Mouse (Mus musculus) limb, embryonic 10.5 days (tissue): ENCODE data around the gene Kcnj14. TPM values are rescaled to one million over a fixed set of nuclear protein-coding genes. Genes with fewer than 3 reads are reported as not detected.

Experiments used
- DNase-seq: peaks from one replicate; pipeline ENCODE4 v3.0.0-alpha.2; 2017; ENCODE audit warnings: low spot score
- H3K27ac ChIP-seq: fragments of 300-500 bp; sonication (generic); 2 replicates; pipeline ENCODE4 v1.5.1; 2016; ENCODE audit warnings: mild to moderate bottlenecking
- H3K27me3 ChIP-seq: fragments of 300-500 bp; sonication (generic); 2 replicates; pipeline ENCODE4 v1.6.1; 2016; ENCODE audit warnings: low read depth, mild to moderate bottlenecking; ENCODE audit not compliant: poor library complexity, severe bottlenecking
- H3K36me3 ChIP-seq: fragments of 300-500 bp; sonication (generic); 2 replicates; pipeline ENCODE4 v1.6.1; 2016; ENCODE audit warnings: mild to moderate bottlenecking, moderate library complexity
- H3K4me1 ChIP-seq: fragments of 300-500 bp; sonication (generic); 2 replicates; pipeline ENCODE4 v1.6.1; 2016
- H3K4me3 ChIP-seq: fragments of 300-500 bp; sonication (generic); 2 replicates; pipeline ENCODE4 v1.5.1; 2016; ENCODE audit warnings: mild to moderate bottlenecking, moderate library complexity
- H3K9me3 ChIP-seq: fragments of 300-500 bp; sonication (generic); replicated peaks from 2 replicates; pipeline ENCODE4 v1.6.1; 2016; ENCODE audit warnings: mild to moderate bottlenecking
- WGBS: fragments of 180-500 bp; shearing (Covaris S2); methylation state at CpG from one replicate; pipeline ENCODE4 v1.1.7; 2016; 5-methylcytosine and 5-hydroxymethylcytosine counted together
- polyA plus RNA-seq: library from polyadenylated mRNA; unstranded; fragments of >200 nt; fragmentation: Nextera tagmentation; extraction: Ambion mirVana; gene quantifications from 2 replicates; pipeline ENCODE4 v1.2.1, GENCODE M21; 2016

Gene Kcnj14
- polyA plus RNA-seq, 1 experiment from 2014 or later, result 1.4 TPM

- Histone ChIP-seq H3K9me3 (no peaks in the 10 kb centered on the region), H3K27ac (peak overlapping the region; percentile 27), H3K36me3 (no peaks in the 10 kb centered on the region), H3K4me3 (peak overlapping the region; percentile 51), H3K4me1 (peaks cover 18% of the 10 kb centered on the region), H3K27me3 (peaks cover 75% of the 10 kb centered on the region)
- 2% methylated on average over 30 of the region's 30 CpGs for WGBS
- peak; percentile 61 for DNase-seq
Observed at GRCm38 (mm10) chr7:45856950-45857901, 32.6 kb upstream of the Kcnj14 start.

GRCm38 (mm10) chr7:45853089-45853488 is 28.5 kb upstream of the Kcnj14 start:
- Histone ChIP-seq H3K27ac (no peak overlapping the region), H3K4me3 (no peak overlapping the region), H3K36me3 (no peaks in the 10 kb centered on the region), H3K4me1 (peaks cover 22% of the 10 kb centered on the region), H3K9me3 (no peaks in the 10 kb centered on the region), H3K27me3 (peaks cover 55% of the 10 kb centered on the region)
- 85% methylated on average over 12 of the region's 12 CpGs for WGBS
- no peak for DNase-seq

- 74% methylated on average over 3 of the region's 3 CpGs for WGBS
- H3K36me3 ChIP-seq, result no peaks in the 10 kb centered on the region
- no peak for DNase-seq
- peaks cover 40% of the 10 kb centered on the region; the same call in 1 of the 2 replicates for H3K27me3 ChIP-seq
- no peak overlapping the region for H3K27ac ChIP-seq
- H3K4me3 ChIP-seq, result no peak overlapping the region
- peaks cover 4% of the 10 kb centered on the region; the same call in 1 of the 2 replicates for H3K4me1 ChIP-seq
- no peaks in the 10 kb centered on the region for H3K9me3 ChIP-seq
Observed at GRCm38 (mm10) chr7:45850661-45851060, 26.1 kb upstream of the Kcnj14 start.

- Histone ChIP-seq H3K27me3 (peaks cover 40% of the 10 kb centered on the region; the same call in 1 of the 2 replicates), H3K4me3 (no peak overlapping the region), H3K27ac (0 out of 2 replicates have a peak overlapping the region, but pooled peaks have one; percentile 40), H3K9me3 (no peaks in the 10 kb centered on the region), H3K4me1 (peaks cover 4% of the 10 kb centered on the region; the same call in 1 of the 2 replicates), H3K36me3 (no peaks in the 10 kb centered on the region)
- no peak for DNase-seq
- 15% methylated on average over 6 of the region's 6 CpGs for WGBS
Observed at GRCm38 (mm10) chr7:45848447-45849027, 24.0 kb upstream of the Kcnj14 start.

GRCm38 (mm10) chr7:45842950-45843744 is 18.6 kb upstream of the Kcnj14 start:
- no peak for DNase-seq
- Histone ChIP-seq H3K9me3 (no peaks in the 10 kb centered on the region), H3K36me3 (no peaks in the 10 kb centered on the region), H3K27ac (no peak overlapping the region), H3K4me3 (no peak overlapping the region), H3K27me3 (peaks cover 46% of the 10 kb centered on the region; the same call in 1 of the 2 replicates), H3K4me1 (no peaks in the 10 kb centered on the region)
- WGBS, result 90% methylated on average over 10 of the region's 10 CpGs

- peak; percentile 51 for DNase-seq
- H3K4me1 ChIP-seq, result peaks cover 36% of the 10 kb centered on the region
- peaks cover 7% of the 10 kb centered on the region for H3K36me3 ChIP-seq
- no peaks in the 10 kb centered on the region for H3K9me3 ChIP-seq
- peak overlapping the region; percentile 71 for H3K27ac ChIP-seq
- H3K4me3 ChIP-seq, result peak overlapping the region; percentile 49
- WGBS, result 2% methylated on average over 31 of the region's 31 CpGs
- peaks cover 70% of the 10 kb centered on the region for H3K27me3 ChIP-seq
Observed at GRCm38 (mm10) chr7:45833924-45834323, 9.3 kb upstream of the Kcnj14 start.

- 1% methylated on average over 82 of the region's 86 CpGs for WGBS
- H3K36me3 ChIP-seq, result peaks cover 14% of the 10 kb centered on the region
- H3K9me3 ChIP-seq, result no peaks in the 10 kb centered on the region
- H3K27me3 ChIP-seq, result peaks cover 70% of the 10 kb centered on the region
- H3K4me1 ChIP-seq, result peaks cover 36% of the 10 kb centered on the region
- peak overlapping the region; percentile 49 for H3K4me3 ChIP-seq
- DNase-seq, result peak; percentile 60
- H3K27ac ChIP-seq, result peak overlapping the region; percentile 71
Observed at GRCm38 (mm10) chr7:45833148-45833790, 8.7 kb upstream of the Kcnj14 start.

- WGBS, result 10% methylated on average over 30 of the region's 30 CpGs
- Histone ChIP-seq H3K27ac (peak overlapping the region; percentile 71; the same call in 1 of the 2 replicates), H3K27me3 (peaks cover 65% of the 10 kb centered on the region), H3K9me3 (no peaks in the 10 kb centered on the region), H3K36me3 (peaks cover 22% of the 10 kb centered on the region), H3K4me3 (peak overlapping the region; percentile 49), H3K4me1 (peaks cover 36% of the 10 kb centered on the region)
- DNase-seq, result no peak
Observed at GRCm38 (mm10) chr7:45832428-45832827, 7.8 kb upstream of the Kcnj14 start.

- 21% methylated on average over 5 of the region's 5 CpGs for WGBS
Observed at GRCm38 (mm10) chr7:45831128-45831525, 6.5 kb upstream of the Kcnj14 start.

GRCm38 (mm10) chr7:45830427-45831127 is 6.0 kb upstream of the Kcnj14 start, which contains the start of gene Grwd1:
Gene Grwd1 (minus strand): TSS chr7:45830944.
- Histone ChIP-seq H3K4me1 (peaks cover 36% of the 10 kb centered on the region), H3K36me3 (peaks cover 41% of the 10 kb centered on the region), H3K27me3 (peaks cover 47% of the 10 kb centered on the region), H3K4me3 (peak within 1 kb of the TSS; percentile 94), H3K27ac (peak within 1 kb of the TSS; percentile 85), H3K9me3 (no peaks in the 10 kb centered on the region)
- DNase-seq, result peak; percentile 92
- WGBS, result under 1% methylated on average over 35 of the region's 35 CpGs

More at GRCm38 (mm10) chr7:45831128-45831525, 6.5 kb upstream of the Kcnj14 start:
- peaks cover 35% of the 10 kb centered on the region for H3K36me3 ChIP-seq
- H3K4me1 ChIP-seq, result peaks cover 36% of the 10 kb centered on the region
- peak overlapping the region; percentile 94 for H3K4me3 ChIP-seq
- H3K27ac ChIP-seq, result peak overlapping the region; percentile 85; the same call in 1 of the 2 replicates
- H3K9me3 ChIP-seq, result no peaks in the 10 kb centered on the region
- no peak for DNase-seq
- H3K27me3 ChIP-seq, result peaks cover 52% of the 10 kb centered on the region

GRCm38 (mm10) chr7:45826631-45827030 is 2.0 kb upstream of the Kcnj14 start:
- Histone ChIP-seq H3K4me1 (peaks cover 14% of the 10 kb centered on the region), H3K27me3 (peaks cover 7% of the 10 kb centered on the region), H3K36me3 (peaks cover 79% of the 10 kb centered on the region), H3K27ac (no peak overlapping the region), H3K9me3 (no peaks in the 10 kb centered on the region), H3K4me3 (no peak overlapping the region)
- no peak for DNase-seq
- 92% methylated on average over 7 of the region's 7 CpGs for WGBS
